Comparison of ENCODE assay signal across 9 mouse cellular contexts in genomic region chr16:38563516-38563915, GRCm38 (mm10). TPM values are rescaled to one million over a fixed set of nuclear protein-coding genes. Genes with fewer than 3 reads are reported as not detected.
A peak's percentile ranks its signal among the peaks of the same experiment; 100 is the strongest.
DNase-seq lines count a peak whose midpoint lies in the region; ATAC-seq and TF ChIP-seq lines count a peak whose summit lies in the region.
"Had no signal": no experiment of that assay in that cellular context is flagged by ENCODE, and none has a peak within 500 bp of the region (broad histone marks: within the 10 kb centered on the region; RNA-seq: fewer than 3 reads in every experiment).

No protein-coding gene starts in this region.

- peak overlapping the region; percentile 95 for H3K4me3 ChIP-seq in kidney, postnatal 0 days (replicated peaks; ENCODE audit: low read depth, low read length)
- peak overlapping the region; percentile 69 for H3K4me3 ChIP-seq in embryonic facial prominence, embryonic 11.5 days (ENCODE audit: low read depth, low read length)
- peak overlapping the region; percentile 87 for H3K4me3 ChIP-seq in intestine, embryonic 15.5 days (replicated peaks)
- H3K4me3 ChIP-seq in neural tube, embryonic 12.5 days, result peak overlapping the region; percentile 75

- H3K9me3 ChIP-seq in kidney, postnatal 0 days (replicated peaks; ENCODE audit: low read length), result no peaks in the 10 kb centered on the region
- H3K9me3 ChIP-seq in embryonic facial prominence, embryonic 11.5 days (replicated peaks; ENCODE audit: control insufficient read depth, low read length), result no peaks in the 10 kb centered on the region
- no peaks in the 10 kb centered on the region for H3K9me3 ChIP-seq in intestine, embryonic 15.5 days
- no peaks in the 10 kb centered on the region for H3K9me3 ChIP-seq in neural tube, embryonic 12.5 days

- H3K9ac ChIP-seq in kidney, postnatal 0 days (ENCODE audit: low read depth, low read length), result peak overlapping the region; percentile 88
- peak overlapping the region; percentile 74 for H3K9ac ChIP-seq in embryonic facial prominence, embryonic 11.5 days (replicated peaks; ENCODE audit: low read length)
- peak overlapping the region; percentile 76 for H3K9ac ChIP-seq in intestine, embryonic 15.5 days
- peak overlapping the region; percentile 86; the same call in 1 of the 2 replicates for H3K9ac ChIP-seq in neural tube, embryonic 12.5 days

- H3K4me2 ChIP-seq in kidney, postnatal 0 days (ENCODE audit: low read length), result peak overlapping the region; percentile 67
- peak overlapping the region; percentile 39 for H3K4me2 ChIP-seq in embryonic facial prominence, embryonic 11.5 days (ENCODE audit: low read depth, low read length)
- peak overlapping the region; percentile 55 for H3K4me2 ChIP-seq in intestine, embryonic 15.5 days (replicated peaks)
- peak overlapping the region; percentile 75 for H3K4me2 ChIP-seq in neural tube, embryonic 12.5 days (replicated peaks)

- no peak for TF ChIP-seq CTCF in kidney, postnatal 0 days (IDR thresholded peaks at IDR 0.05; ENCODE audit: low read depth)

- H3K27me3 ChIP-seq in kidney, postnatal 0 days (ENCODE audit: insufficient read depth, low read length), result no peaks in the 10 kb centered on the region
- H3K27me3 ChIP-seq in embryonic facial prominence, embryonic 11.5 days (ENCODE audit: control insufficient read depth, insufficient read depth, low read length), result no peaks in the 10 kb centered on the region
- no peaks in the 10 kb centered on the region for H3K27me3 ChIP-seq in intestine, embryonic 15.5 days (replicated peaks)
- 0 out of 2 replicates have a peak, but pooled peaks cover 5% of the 10 kb centered on the region for H3K27me3 ChIP-seq in neural tube, embryonic 12.5 days (replicated peaks)

- WGBS in kidney, postnatal 0 days, result 23% methylated on average over 10 of the region's 10 CpGs
- WGBS in embryonic facial prominence, embryonic 11.5 days, result 34% methylated on average over 10 of the region's 10 CpGs
- 31% methylated on average over 10 of the region's 10 CpGs for WGBS in intestine, embryonic 15.5 days
- WGBS in neural tube, embryonic 12.5 days, result 43% methylated on average over 10 of the region's 10 CpGs

- peaks cover 5% of the 10 kb centered on the region; the same call in 1 of the 2 replicates for H3K4me1 ChIP-seq in kidney, postnatal 0 days (replicated peaks; ENCODE audit: insufficient read depth, low read length)
- H3K4me1 ChIP-seq in embryonic facial prominence, embryonic 11.5 days (ENCODE audit: control insufficient read depth, insufficient read depth, low read length), result no peaks in the 10 kb centered on the region; the same call in 1 of the 2 replicates
- 0 out of 2 replicates have a peak, but pooled peaks cover 5% of the 10 kb centered on the region for H3K4me1 ChIP-seq in intestine, embryonic 15.5 days (replicated peaks)
- peaks cover 8% of the 10 kb centered on the region; the same call in 1 of the 2 replicates for H3K4me1 ChIP-seq in neural tube, embryonic 12.5 days

- ATAC-seq in kidney, postnatal 0 days (replicated peaks; ENCODE audit: low FRiP score, low read depth), result no peak
- no peak for ATAC-seq in embryonic facial prominence, embryonic 11.5 days (replicated peaks; ENCODE audit: insufficient number of reproducible peaks, low FRiP score, low TSS enrichment, low read depth)
- no peak for ATAC-seq in intestine, embryonic 15.5 days
- no peak for ATAC-seq in neural tube, embryonic 12.5 days (ENCODE audit: low FRiP score, low read depth)
- no peak for ATAC-seq in cerebellum, adult (ENCODE audit: insufficient number of reproducible peaks, low FRiP score, low TSS enrichment)

- no peak overlapping the region for H3K27ac ChIP-seq in kidney, postnatal 0 days
- H3K27ac ChIP-seq in embryonic facial prominence, embryonic 11.5 days (replicated peaks; ENCODE audit: low read depth, low read length), result no peak overlapping the region
- no peak overlapping the region for H3K27ac ChIP-seq in intestine, embryonic 15.5 days
- no peak overlapping the region for H3K27ac ChIP-seq in neural tube, embryonic 12.5 days

- no peak for DNase-seq in kidney, postnatal 0 days (ENCODE audit: low spot score)
- no peak for DNase-seq in kidney, postnatal 36 days
- no peak for DNase-seq in embryonic facial prominence, embryonic 11.5 days (ENCODE audit: low spot score)
- DNase-seq in MN1 (ENCODE audit: low spot score), result no peak
- no peak for DNase-seq in layer of hippocampus, postnatal 36 days
- DNase-seq: right cerebral cortex, adult 18-20 months had no signal

- H3K36me3 ChIP-seq in kidney, postnatal 0 days (ENCODE audit: insufficient read depth, low read length), result peaks cover 8% of the 10 kb centered on the region; the same call in 1 of the 2 replicates
- no peaks in the 10 kb centered on the region for H3K36me3 ChIP-seq in embryonic facial prominence, embryonic 11.5 days (replicated peaks; ENCODE audit: control insufficient read depth, insufficient read depth, low read depth, low read length)
- H3K36me3 ChIP-seq in intestine, embryonic 15.5 days, result 0 out of 2 replicates have a peak, but pooled peaks cover 15% of the 10 kb centered on the region
- peaks cover 25% of the 10 kb centered on the region for H3K36me3 ChIP-seq in neural tube, embryonic 12.5 days

RNA-seq across cellular contexts. Expression of gene Tmem39a, which starts 5.0 kb away (rescaled TPM):
- polyA plus RNA-seq in kidney, postnatal 0 days (2015; fragmentation: Nextera tagmentation; extraction: Ambion mirVana), result 70.3 and 74.6 TPM in 2 replicates
- 107 and 116 TPM in 2 replicates for polyA plus RNA-seq in embryonic facial prominence, embryonic 11.5 days (2014; fragmentation: Nextera tagmentation; extraction: Ambion mirVana)
- 89.5 and 92.8 TPM in 2 replicates for polyA plus RNA-seq in intestine, embryonic 15.5 days (2015; fragmentation: Nextera tagmentation; extraction: Ambion mirVana)
- polyA plus RNA-seq in neural tube, embryonic 12.5 days (2016; fragmentation: Nextera tagmentation; extraction: Ambion mirVana), result 67.1 and 68.6 TPM in 2 replicates
- 10 to 100 TPM; 26.5 to 30.7 TPM for total RNA-seq in layer of hippocampus, postnatal 36 days (2021)

RNA-seq across cellular contexts. Expression of gene Poglut1, which starts 13.5 kb away (rescaled TPM):
- polyA plus RNA-seq in kidney, postnatal 0 days (2015; fragmentation: Nextera tagmentation; extraction: Ambion mirVana), result 43.2 and 44.1 TPM in 2 replicates
- polyA plus RNA-seq in embryonic facial prominence, embryonic 11.5 days (2014; fragmentation: Nextera tagmentation; extraction: Ambion mirVana), result 80.3 and 80.8 TPM in 2 replicates
- polyA plus RNA-seq in intestine, embryonic 15.5 days (2015; fragmentation: Nextera tagmentation; extraction: Ambion mirVana), result 35.6 and 38.6 TPM in 2 replicates
- 70.2 and 72.9 TPM in 2 replicates for polyA plus RNA-seq in neural tube, embryonic 12.5 days (2016; fragmentation: Nextera tagmentation; extraction: Ambion mirVana)
- total RNA-seq in layer of hippocampus, postnatal 36 days (2021), result 10 to 100 TPM; 49.9 to 52.5 TPM

RNA-seq across cellular contexts. Expression of gene Timmdc1, which starts 41.1 kb away (rescaled TPM):
- 27.9 and 28.7 TPM in 2 replicates for polyA plus RNA-seq in kidney, postnatal 0 days (2015; fragmentation: Nextera tagmentation; extraction: Ambion mirVana)
- polyA plus RNA-seq in embryonic facial prominence, embryonic 11.5 days (2014; fragmentation: Nextera tagmentation; extraction: Ambion mirVana), result 21.5 and 23.6 TPM in 2 replicates
- 25.6 and 26.6 TPM in 2 replicates for polyA plus RNA-seq in intestine, embryonic 15.5 days (2015; fragmentation: Nextera tagmentation; extraction: Ambion mirVana)
- polyA plus RNA-seq in neural tube, embryonic 12.5 days (2016; fragmentation: Nextera tagmentation; extraction: Ambion mirVana), result 31.6 and 38.3 TPM in 2 replicates
- 10 to 100 TPM; 30.8 to 35.8 TPM for total RNA-seq in layer of hippocampus, postnatal 36 days (2021)
